Mouse (Mus musculus): ENCODE data around the gene Sfmbt1. TPM values are rescaled to one million over a fixed set of nuclear protein-coding genes. Genes with fewer than 3 reads are reported as not detected.

The Sfmbt1 gene
- polyA plus RNA-seq, 1 experiment from 2014 or later, result 14.1 TPM

DNA sequence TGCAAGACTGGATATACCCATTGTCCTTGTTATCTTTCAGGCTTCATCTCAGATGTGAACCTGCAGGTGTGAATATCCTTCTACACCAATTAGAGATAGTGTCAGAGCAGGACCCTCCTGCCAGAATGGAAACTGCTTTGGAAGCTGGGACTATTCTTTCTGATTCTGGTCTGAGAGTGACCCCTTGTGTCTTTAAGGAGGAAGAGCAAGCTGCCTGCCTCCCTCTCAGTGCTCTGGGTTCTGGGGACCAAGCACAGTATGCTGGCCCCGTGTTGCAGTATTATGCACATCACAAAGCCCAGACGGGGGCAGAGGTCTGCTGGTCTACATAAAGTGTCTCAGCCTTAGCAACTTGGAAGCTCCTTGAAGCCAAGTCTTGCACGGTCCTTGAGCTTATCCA, 150.7 kb downstream of the Sfmbt1 start:
- Histone ChIP-seq H3K4me3 (no peak overlapping the region), H3K4me1 (peaks cover 11% of the 10 kb centered on the region), H3K27ac (no peak overlapping the region), H3K4me2 (no peak overlapping the region), H3K9me3 (no peaks in the 10 kb centered on the region), H3K27me3 (no peaks in the 10 kb centered on the region), H3K36me3 (peaks cover 33% of the 10 kb centered on the region), H3K9ac (no peak overlapping the region)
- ATAC-seq (ENCODE audit: insufficient number of reproducible peaks, low FRiP score, low TSS enrichment, low read depth), result no peak
- WGBS, result 67% methylated on average over 3 of the region's 3 CpGs

DNA sequence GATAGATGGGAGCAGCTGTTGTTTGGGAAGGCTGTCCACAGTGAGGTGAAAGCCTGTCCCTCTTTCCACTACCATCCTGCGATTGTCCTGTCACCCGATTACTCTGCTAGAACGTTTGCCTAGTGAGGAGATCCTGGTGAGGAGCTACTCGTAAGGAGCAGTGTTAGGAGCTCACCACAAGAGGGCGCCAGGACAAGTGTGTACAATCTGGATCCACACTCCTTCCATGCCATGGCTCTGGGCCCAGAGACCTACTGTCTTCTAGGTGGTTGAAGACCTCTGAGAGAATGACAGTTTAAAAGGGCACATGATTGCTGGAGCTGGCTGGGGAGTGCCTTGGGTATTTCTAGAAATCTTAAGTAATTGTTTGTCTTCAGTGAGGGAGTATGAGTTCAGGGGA, 152.4 kb downstream of the Sfmbt1 start:
- Histone ChIP-seq H3K9ac (no peak overlapping the region), H3K27ac (no peak overlapping the region), H3K27me3 (no peaks in the 10 kb centered on the region), H3K9me3 (no peaks in the 10 kb centered on the region), H3K4me1 (peaks cover 20% of the 10 kb centered on the region), H3K4me3 (no peak overlapping the region), H3K36me3 (peaks cover 33% of the 10 kb centered on the region), H3K4me2 (no peak overlapping the region)
- no peak for ATAC-seq (ENCODE audit: insufficient number of reproducible peaks, low FRiP score, low TSS enrichment, low read depth)
- 36% methylated on average over 5 of the region's 5 CpGs for WGBS

DNA sequence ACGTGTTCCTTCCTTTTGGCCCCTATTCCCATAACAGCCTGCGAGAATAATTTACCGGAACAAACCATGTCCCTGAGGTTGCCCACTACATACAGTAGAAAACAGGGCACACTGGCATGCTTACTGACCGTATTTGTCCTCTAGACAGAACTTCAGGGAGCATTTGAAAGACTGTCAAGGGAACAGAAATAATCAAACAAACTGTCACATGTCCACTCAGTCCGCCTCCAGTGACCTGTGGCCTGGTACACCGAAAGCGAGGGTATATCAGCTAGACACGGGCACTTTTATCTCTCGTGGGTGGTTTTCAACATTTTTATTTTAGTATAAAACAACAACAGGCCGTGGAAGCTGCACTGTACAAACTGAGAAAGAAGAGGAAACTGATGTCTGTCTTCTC, 154.2 kb downstream of the Sfmbt1 start:
- peaks cover 20% of the 10 kb centered on the region for H3K4me1 ChIP-seq
- WGBS, result 84% methylated on average over 10 of the region's 10 CpGs
- H3K9ac ChIP-seq, result no peak overlapping the region
- H3K27ac ChIP-seq, result no peak overlapping the region
- H3K36me3 ChIP-seq, result peaks cover 46% of the 10 kb centered on the region
- no peak overlapping the region for H3K4me2 ChIP-seq
- H3K27me3 ChIP-seq, result no peaks in the 10 kb centered on the region
- ATAC-seq (ENCODE audit: insufficient number of reproducible peaks, low FRiP score, low TSS enrichment, low read depth), result no peak
- H3K4me3 ChIP-seq, result no peak overlapping the region
- H3K9me3 ChIP-seq, result no peaks in the 10 kb centered on the region

DNA sequence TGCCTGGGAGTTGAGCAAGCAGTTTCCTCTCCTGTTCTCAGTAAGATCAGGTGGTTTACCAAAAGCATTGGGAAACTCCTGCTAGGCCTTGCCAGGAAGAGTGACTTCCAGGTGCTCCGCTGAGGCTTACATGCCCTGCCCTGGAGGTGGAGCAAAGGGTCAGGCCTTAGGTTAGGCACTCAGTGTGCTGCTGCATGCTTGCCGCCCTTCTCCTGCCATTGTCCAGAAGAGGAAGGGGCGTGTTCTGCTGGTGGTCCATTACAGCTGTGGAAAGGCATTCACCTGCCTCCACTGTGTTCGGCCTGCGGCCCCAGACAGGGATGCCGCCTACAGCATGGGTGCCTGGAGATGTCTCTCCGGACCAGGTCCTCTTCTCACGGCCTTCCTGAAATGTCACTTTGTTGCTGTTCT, 154.7 kb downstream of the Sfmbt1 start:
- Histone ChIP-seq H3K9ac (no peak overlapping the region), H3K36me3 (peaks cover 43% of the 10 kb centered on the region)
- WGBS, result 82% methylated on average over 8 of the region's 8 CpGs

DNA sequence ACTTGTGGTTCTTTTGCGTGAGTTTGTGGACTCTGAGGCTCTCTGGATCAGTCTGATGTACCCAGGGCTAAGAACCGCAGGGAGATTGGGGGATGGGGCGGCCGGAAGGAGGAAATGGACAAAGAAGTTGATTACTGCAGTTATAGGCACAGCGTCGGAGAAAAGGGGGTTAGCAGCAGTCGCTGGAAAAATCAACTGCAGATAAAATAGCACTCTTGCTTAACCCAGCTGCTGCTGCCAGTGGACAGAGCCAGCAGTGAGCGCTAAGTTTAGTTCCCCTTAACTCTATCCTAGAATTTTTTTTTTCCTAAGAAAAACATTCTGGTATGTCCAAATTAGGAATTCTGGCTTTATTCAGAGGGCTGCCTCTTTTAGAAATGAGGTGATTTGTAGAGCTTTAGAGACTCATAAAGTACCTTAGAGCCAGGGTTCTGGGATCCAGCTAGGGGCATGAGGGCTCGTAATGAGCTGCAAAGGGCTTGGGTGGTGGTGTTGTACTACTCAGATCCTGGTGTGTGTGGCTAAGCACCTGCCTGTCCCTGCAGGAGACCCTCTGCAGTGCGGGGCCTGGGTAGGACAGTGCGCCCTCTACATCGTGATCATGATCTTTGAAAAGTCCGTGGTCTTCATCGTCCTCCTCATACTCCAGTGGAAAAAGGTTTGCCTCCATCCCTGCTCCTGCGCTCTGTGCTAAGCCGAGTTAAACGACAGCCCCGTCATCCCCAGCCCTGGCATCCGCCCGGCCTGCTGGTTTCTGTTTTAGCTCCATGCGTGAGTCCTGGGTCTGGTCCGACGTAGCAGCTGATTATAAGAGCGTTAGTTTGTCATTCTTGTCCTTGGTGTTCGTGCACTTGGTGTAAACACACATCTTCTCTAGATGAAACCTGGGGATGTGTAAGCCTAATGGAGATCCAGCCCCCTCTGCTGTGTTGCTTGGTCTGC, 155.8 kb downstream of the Sfmbt1 start:
- Histone ChIP-seq H3K36me3 (peaks cover 40% of the 10 kb centered on the region), H3K4me1 (peaks cover 22% of the 10 kb centered on the region), H3K4me3 (no peak overlapping the region), H3K27ac (peak overlapping the region; percentile 86), H3K9me3 (no peaks in the 10 kb centered on the region), H3K4me2 (peak overlapping the region; percentile 19; the same call in 1 of the 2 replicates), H3K27me3 (no peaks in the 10 kb centered on the region), H3K9ac (no peak overlapping the region)
- peak; percentile 68 for ATAC-seq (ENCODE audit: insufficient number of reproducible peaks, low FRiP score, low TSS enrichment, low read depth)
- WGBS, result 52% methylated on average over 25 of the region's 25 CpGs

More for the DNA sequence above, 154.7 kb downstream of the Sfmbt1 start:
- H3K4me2 ChIP-seq, result no peak overlapping the region
- no peak for ATAC-seq (ENCODE audit: insufficient number of reproducible peaks, low FRiP score, low TSS enrichment, low read depth)
- no peak overlapping the region for H3K4me3 ChIP-seq
- peaks cover 22% of the 10 kb centered on the region for H3K4me1 ChIP-seq
- no peaks in the 10 kb centered on the region for H3K9me3 ChIP-seq
- H3K27ac ChIP-seq, result peak overlapping the region; percentile 86
- no peaks in the 10 kb centered on the region for H3K27me3 ChIP-seq

Other genes with a start within 250 kb of the Sfmbt1 start
- gene Dcp1a, start 235.3 kb upstream of the Sfmbt1 start, polyA plus RNA-seq (2015; fragmentation: Nextera tagmentation; extraction: Ambion mirVana), result 23.2 and 24.6 TPM in 2 replicates
- 2.3 and 2.4 TPM in 2 replicates for gene Cacna1d, start 223.4 kb upstream of the Sfmbt1 start, polyA plus RNA-seq (2015; fragmentation: Nextera tagmentation; extraction: Ambion mirVana)
- gene Tkt, start 166.5 kb upstream of the Sfmbt1 start, polyA plus RNA-seq (2015; fragmentation: Nextera tagmentation; extraction: Ambion mirVana), result 194 and 206 TPM in 2 replicates
- 64.1 and 66.5 TPM in 2 replicates for gene Prkcd, start 88.6 kb upstream of the Sfmbt1 start, polyA plus RNA-seq (2015; fragmentation: Nextera tagmentation; extraction: Ambion mirVana)
- gene Rft1, start 60.5 kb upstream of the Sfmbt1 start, polyA plus RNA-seq (2015; fragmentation: Nextera tagmentation; extraction: Ambion mirVana), result 16.7 and 18.0 TPM in 2 replicates
- gene Tmem110, start 110.7 kb downstream of the Sfmbt1 start, polyA plus RNA-seq (2015; fragmentation: Nextera tagmentation; extraction: Ambion mirVana), result 22.0 and 27.9 TPM in 2 replicates
- 20.0 and 42.6 TPM in 2 replicates for gene Mustn1, start 164.4 kb downstream of the Sfmbt1 start, polyA plus RNA-seq (2015; fragmentation: Nextera tagmentation; extraction: Ambion mirVana)
- gene Itih4, start 171.6 kb downstream of the Sfmbt1 start, polyA plus RNA-seq (2015; fragmentation: Nextera tagmentation; extraction: Ambion mirVana), result 0.09 and 0.28 TPM in 2 replicates
- gene Itih3, start 208.9 kb downstream of the Sfmbt1 start, polyA plus RNA-seq (2015; fragmentation: Nextera tagmentation; extraction: Ambion mirVana), result 0.42 and 1.4 TPM in 2 replicates
- gene Itih1, start 228.4 kb downstream of the Sfmbt1 start, polyA plus RNA-seq (2015; fragmentation: Nextera tagmentation; extraction: Ambion mirVana), result 0.20 TPM in 1 of 2 replicates, not detected in the other
- gene Nek4, start 236.5 kb downstream of the Sfmbt1 start, polyA plus RNA-seq (2015; fragmentation: Nextera tagmentation; extraction: Ambion mirVana), result 10.1 and 11.2 TPM in 2 replicates

Measured in limb, embryonic 15.5 days (tissue).